9 mouse cellular contexts compared by ENCODE assay signal in the genomic region with DNA sequence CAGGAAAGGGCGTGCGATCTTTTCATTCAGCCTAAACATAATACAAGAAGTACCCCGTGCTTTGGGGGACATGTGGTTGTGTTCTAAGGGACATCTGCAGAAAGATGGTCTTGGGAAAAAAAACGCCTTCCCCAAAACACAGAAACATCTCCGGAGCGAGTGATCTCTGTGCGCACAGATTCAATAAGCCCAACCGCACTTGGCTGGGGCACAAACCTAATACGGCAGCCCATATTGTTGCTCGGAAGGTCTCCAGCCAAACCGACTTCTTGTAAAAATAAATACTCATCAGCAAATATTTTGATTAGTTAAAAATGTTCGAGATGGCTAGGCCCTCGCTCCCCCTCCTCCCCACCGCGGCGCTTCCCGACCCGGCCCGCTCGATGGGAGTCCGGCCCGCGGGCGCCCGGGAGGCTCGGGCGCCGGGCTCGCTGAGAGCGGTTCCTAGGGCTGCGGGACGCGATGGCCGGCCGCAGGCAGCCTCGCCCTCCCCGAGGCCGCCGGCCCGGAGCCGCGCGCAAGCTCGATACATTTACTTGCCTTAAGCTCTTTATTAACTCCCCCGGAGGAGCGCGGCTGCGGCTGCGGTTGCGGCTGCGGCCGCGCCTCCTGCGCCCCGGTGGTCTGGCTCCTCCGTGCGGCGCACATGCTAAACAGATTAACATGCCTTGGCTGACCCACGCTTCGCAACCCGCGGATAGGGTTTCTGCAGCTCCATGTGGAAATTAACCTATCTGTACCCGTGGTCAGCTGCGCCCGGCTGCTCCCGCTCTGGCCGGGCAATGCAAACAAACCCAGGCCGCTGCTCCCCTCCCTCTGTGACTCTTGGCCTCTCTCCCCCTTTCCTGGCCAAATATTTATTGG. TPM values are rescaled to one million over a fixed set of nuclear protein-coding genes. Genes with fewer than 3 reads are reported as not detected.
DNase-seq lines count a peak whose midpoint lies in the region; ATAC-seq lines count a peak whose summit lies in the region.
"Had no signal": no experiment of that assay in that cellular context is flagged by ENCODE, and none has a peak within 500 bp of the region (broad histone marks: within the 10 kb centered on the region; RNA-seq: fewer than 3 reads in every experiment).

No protein-coding gene starts in this region.

- peak overlapping the region; percentile 39 for H3K4me3 ChIP-seq in forebrain, embryonic 16.5 days (replicated peaks; ENCODE audit: low read length)
- peak overlapping the region; percentile 48 for H3K4me3 ChIP-seq in intestine, embryonic 16.5 days (ENCODE audit: low read length)

- H3K27me3 ChIP-seq in forebrain, embryonic 16.5 days (replicated peaks; ENCODE audit: control insufficient read depth, insufficient read depth, low read length): peaks cover 66% of the 10 kb centered on the region
- H3K27me3 ChIP-seq in intestine, embryonic 16.5 days (replicated peaks; ENCODE audit: control insufficient read depth, insufficient read depth, low read length): peaks cover 52% of the 10 kb centered on the region

- under 1% methylated on average over 67 of the region's 68 CpGs for WGBS in forebrain, embryonic 16.5 days
- under 1% methylated on average over 68 of the region's 68 CpGs for WGBS in intestine, embryonic 16.5 days

- H3K36me3 ChIP-seq in forebrain, embryonic 16.5 days (ENCODE audit: control insufficient read depth, insufficient read depth): no peaks in the 10 kb centered on the region
- H3K36me3 ChIP-seq in intestine, embryonic 16.5 days (ENCODE audit: control insufficient read depth, insufficient read depth, low read length): no peaks in the 10 kb centered on the region
- H3K36me3 ChIP-seq: G1E had no signal

- peak; percentile 45 for DNase-seq in gastrocnemius, postnatal 10 days
- no peak for DNase-seq in gastrocnemius, adult 8-10 months (ENCODE audit: low spot score in 2 of 2)
- peak; percentile 77 for DNase-seq in MN1 (ENCODE audit: low spot score)
- DNase-seq in lung, postnatal 4 days: peak; percentile 22 to 55
- DNase-seq in yolk sac, embryonic 10.5 days (ENCODE audit: low spot score): peak; percentile 50
- DNase-seq in frontal cortex, postnatal 10 days (ENCODE audit: low spot score in 2 of 2): no peak

- H3K4me1 ChIP-seq in forebrain, embryonic 16.5 days (replicated peaks; ENCODE audit: control insufficient read depth, insufficient read depth, low read length): peaks cover 9% of the 10 kb centered on the region
- H3K4me1 ChIP-seq in intestine, embryonic 16.5 days (ENCODE audit: control insufficient read depth, insufficient read depth, low read length): peaks cover 7% of the 10 kb centered on the region

- peak overlapping the region; percentile 22; the same call in 1 of the 2 replicates for H3K9ac ChIP-seq in forebrain, embryonic 16.5 days (replicated peaks; ENCODE audit: low read depth, low read length)
- peak overlapping the region; percentile 62 for H3K9ac ChIP-seq in intestine, embryonic 16.5 days (ENCODE audit: low read depth, low read length)

- H3K9me3 ChIP-seq in forebrain, embryonic 16.5 days (ENCODE audit: control insufficient read depth, low read length): peaks cover 6% of the 10 kb centered on the region; the same call in 1 of the 2 replicates
- no peaks in the 10 kb centered on the region for H3K9me3 ChIP-seq in intestine, embryonic 16.5 days (ENCODE audit: control insufficient read depth, low read length)
- H3K9me3 ChIP-seq: G1E had no signal

- no peak for ATAC-seq in forebrain, embryonic 16.5 days
- ATAC-seq in intestine, embryonic 16.5 days: peak; percentile 66

- H3K27ac ChIP-seq in forebrain, embryonic 16.5 days (ENCODE audit: low read length): no peak overlapping the region
- H3K27ac ChIP-seq in intestine, embryonic 16.5 days (ENCODE audit: low read length): no peak overlapping the region

- H3K4me2 ChIP-seq in forebrain, embryonic 16.5 days (ENCODE audit: low read length): peak overlapping the region; percentile 64
- H3K4me2 ChIP-seq in intestine, embryonic 16.5 days (ENCODE audit: low read depth, low read length): peak overlapping the region; percentile 86

RNA-seq across cellular contexts. Expression of gene Foxd1, which starts 37.0 kb away (rescaled TPM):
- total RNA-seq in gastrocnemius, postnatal 10 days (2021): under 1 TPM; 0.28 to 0.36 TPM
- total RNA-seq in gastrocnemius, adult 8-10 months (2022): under 1 TPM in 1 of 4 experiments, not detected in 3; 0.11 TPM
- polyA plus RNA-seq in forebrain, embryonic 16.5 days (2015; fragmentation: Nextera tagmentation; extraction: Ambion mirVana): 0.46 and 0.50 TPM in 2 replicates
- polyA plus RNA-seq in intestine, embryonic 16.5 days (2015; fragmentation: Nextera tagmentation; extraction: Ambion mirVana): 0.02 TPM in 1 of 2 replicates, not detected in the other
- polyA plus RNA-seq: G1E had no signal

Comparison
In these comparisons a context has a peak if more than half of its experiments do, and no peak if none do; other contexts are left out.
1. DNase-seq: peak in gastrocnemius, postnatal 10 days (single experiment), MN1 (single experiment), lung, postnatal 4 days (2 of 2) and yolk sac, embryonic 10.5 days (single experiment); none in gastrocnemius, adult 8-10 months (0 of 2) and frontal cortex, postnatal 10 days (0 of 2).